Mouse (Mus musculus): ENCODE data around the gene Epb41l5. TPM values are rescaled to one million over a fixed set of nuclear protein-coding genes. Genes with fewer than 3 reads are reported as not detected.

Gene Epb41l5
- polyA plus RNA-seq, 1 experiment from 2014 or later: 80.2 TPM

DNA sequence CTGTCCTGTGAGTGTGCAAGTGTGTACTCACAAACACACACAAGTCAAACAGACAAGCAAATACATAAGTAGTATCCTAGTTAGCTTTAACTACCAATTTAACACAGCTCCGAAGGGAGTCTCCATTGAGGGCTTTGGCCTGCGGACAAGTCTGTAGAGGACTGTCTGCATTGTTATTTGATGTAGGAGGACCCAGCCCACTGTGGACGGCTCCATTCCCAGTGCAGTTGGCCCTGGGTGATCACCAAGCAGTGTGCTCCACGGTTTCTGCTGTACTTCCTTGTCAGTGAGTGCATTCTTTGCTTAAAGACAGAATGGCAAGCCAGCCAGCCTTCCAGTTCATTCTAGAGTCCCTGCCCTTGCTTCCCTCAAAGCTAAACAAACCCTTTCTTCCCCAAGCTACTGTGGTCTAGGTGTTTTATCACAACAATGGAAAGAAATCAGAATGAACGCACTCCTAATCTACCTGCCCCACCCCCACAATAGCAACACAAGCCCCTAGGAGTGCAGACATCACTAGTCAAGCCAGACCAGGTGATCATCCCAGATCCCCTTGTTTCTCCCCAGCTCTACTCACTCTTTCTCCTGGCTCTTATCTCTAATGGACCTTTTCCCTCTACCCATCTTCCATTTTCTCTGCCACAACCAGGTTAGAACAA is 151.3 kb downstream of the Epb41l5 start:
- Histone ChIP-seq H3K9me3 (ENCODE audit: control insufficient read depth, low read length) (no peaks in the 10 kb centered on the region), H3K36me3 (ENCODE audit: control insufficient read depth, insufficient read depth, low read length) (no peaks in the 10 kb centered on the region), H3K4me2 (replicated peaks; ENCODE audit: low read depth, low read length) (no peak overlapping the region), H3K9ac (ENCODE audit: low read depth, low read length) (no peak overlapping the region), H3K4me3 (ENCODE audit: low read length) (no peak overlapping the region), H3K27ac (ENCODE audit: low read depth, low read length) (no peak overlapping the region), H3K4me1 (ENCODE audit: control insufficient read depth, insufficient read depth, low read length) (peaks cover 15% of the 10 kb centered on the region), H3K27me3 (ENCODE audit: control insufficient read depth, insufficient read depth, low read length) (no peaks in the 10 kb centered on the region)
- no peak for ATAC-seq (ENCODE audit: low FRiP score, low TSS enrichment)
- WGBS: 80% methylated on average over 5 of the region's 5 CpGs

- no peaks in the 10 kb centered on the region for H3K9me3 ChIP-seq (ENCODE audit: control insufficient read depth, low read length)
- no peaks in the 10 kb centered on the region for H3K27me3 ChIP-seq (ENCODE audit: control insufficient read depth, insufficient read depth, low read length)
- WGBS: 86% methylated on average over 6 of the region's 6 CpGs
- H3K27ac ChIP-seq (ENCODE audit: low read depth, low read length): no peak overlapping the region
- no peak overlapping the region for H3K4me3 ChIP-seq (ENCODE audit: low read length)
- H3K4me1 ChIP-seq (ENCODE audit: control insufficient read depth, insufficient read depth, low read length): peaks cover 25% of the 10 kb centered on the region
- no peak for ATAC-seq (ENCODE audit: low FRiP score, low TSS enrichment)
- no peaks in the 10 kb centered on the region for H3K36me3 ChIP-seq (ENCODE audit: control insufficient read depth, insufficient read depth, low read length)
- H3K9ac ChIP-seq (ENCODE audit: low read depth, low read length): no peak overlapping the region
- no peak overlapping the region for H3K4me2 ChIP-seq (replicated peaks; ENCODE audit: low read depth, low read length)
These were observed 153.4 kb downstream of the Epb41l5 start for GRCm38 (mm10) chr1:119495396-119495775.

Other genes with a start within 250 kb of the Epb41l5 start
- gene Inhbb, start 226.8 kb downstream of the Epb41l5 start, polyA plus RNA-seq (2014; fragmentation: Nextera tagmentation; extraction: Ambion mirVana): 0.16 TPM in 2 replicates
- gene Ralb, start 144.2 kb downstream of the Epb41l5 start, polyA plus RNA-seq (2014; fragmentation: Nextera tagmentation; extraction: Ambion mirVana): 84.7 and 123 TPM in 2 replicates
- 23.8 and 28.4 TPM in 2 replicates for gene Tmem185b, start 122.8 kb downstream of the Epb41l5 start, polyA plus RNA-seq (2014; fragmentation: Nextera tagmentation; extraction: Ambion mirVana)
- 11.9 and 13.5 TPM in 2 replicates for gene Ptpn4, start 188.6 kb upstream of the Epb41l5 start, polyA plus RNA-seq (2014; fragmentation: Nextera tagmentation; extraction: Ambion mirVana)

All from kidney, embryonic 14.5 days (tissue).